13 mouse cellular contexts compared by ENCODE assay signal in genomic region chr8:116590106-116590505, GRCm38 (mm10).
A peak's percentile ranks its signal among the peaks of the same experiment; 100 is the strongest.
DNase-seq lines count a peak whose midpoint lies in the region; ATAC-seq and TF ChIP-seq lines count a peak whose summit lies in the region.
"Had no signal": no experiment of that assay in that cellular context is flagged by ENCODE, and none has a peak within 500 bp of the region (broad histone marks: within the 10 kb centered on the region; RNA-seq: fewer than 3 reads in every experiment).

No protein-coding gene starts in this region.

- H3K9ac ChIP-seq in midbrain, postnatal 0 days (replicated peaks; ENCODE audit: low read length, poor library complexity, severe bottlenecking), result no peak overlapping the region
- H3K9ac ChIP-seq: lung, embryonic 14.5 days had no signal

- no peaks in the 10 kb centered on the region; the same call in 1 of the 2 replicates for H3K36me3 ChIP-seq in spleen, adult 2 months (ENCODE audit: control insufficient read depth, insufficient read depth, low read length)
- H3K36me3 ChIP-seq in midbrain, postnatal 0 days (ENCODE audit: insufficient read depth, low read length), result no peaks in the 10 kb centered on the region
- H3K36me3 ChIP-seq: heart, embryonic 10.5 days had no signal

- peak overlapping the region; percentile 57 for H3K27ac ChIP-seq in spleen, adult 2 months (ENCODE audit: insufficient read depth, low read length)
- H3K27ac ChIP-seq in cerebellum, adult 2 months (ENCODE audit: insufficient read depth, low read length), result no peak overlapping the region
- H3K27ac ChIP-seq in midbrain, postnatal 0 days (ENCODE audit: low read depth, low read length), result no peak overlapping the region
- H3K27ac ChIP-seq: heart, embryonic 10.5 days; kidney, postnatal 0 days had no signal

- ATAC-seq in midbrain, postnatal 0 days (ENCODE audit: low FRiP score), result no peak
- ATAC-seq: intestine, embryonic 16.5 days; midbrain, embryonic 16.5 days; Patski had no signal

- 72% methylated on average over 14 of the region's 14 CpGs for WGBS in spleen, adult 2 months
- 14% methylated on average over 14 of the region's 14 CpGs for WGBS in cerebellum, adult 2 months
- WGBS in midbrain, postnatal 0 days, result 88% methylated on average over 14 of the region's 14 CpGs

- H3K4me3 ChIP-seq in spleen, adult 2 months (ENCODE audit: extremely low read depth, insufficient read depth, insufficient read length), result no peak overlapping the region
- no peak overlapping the region for H3K4me3 ChIP-seq in cerebellum, adult 2 months (replicated peaks; ENCODE audit: insufficient read depth, low read depth, low read length)
- no peak overlapping the region for H3K4me3 ChIP-seq in midbrain, postnatal 0 days (ENCODE audit: low read depth, low read length)
- H3K4me3 ChIP-seq: heart, embryonic 10.5 days had no signal

- TF ChIP-seq POLR2A in spleen, adult 2 months (IDR thresholded peaks at IDR 0.05; ENCODE audit: low read depth, low read length), result no peak
- no peak for TF ChIP-seq POLR2A in cerebellum, adult 2 months (IDR thresholded peaks at IDR 0.05; ENCODE audit: borderline replicate concordance, insufficient read depth, low read length)

- H3K4me2 ChIP-seq in midbrain, postnatal 0 days (ENCODE audit: low read depth, low read length, poor library complexity, severe bottlenecking), result no peak overlapping the region
- H3K4me2 ChIP-seq: lung, embryonic 14.5 days had no signal

- TF ChIP-seq CTCF in spleen, adult 2 months (IDR thresholded peaks at IDR 0.05; ENCODE audit: extremely low read depth, insufficient read depth, insufficient read length, insufficient replicate concordance), result no peak
- TF ChIP-seq CTCF in cerebellum, adult 2 months (IDR thresholded peaks at IDR 0.05; ENCODE audit: borderline replicate concordance, insufficient read depth, low read depth, low read length), result no peak
- no peak for TF ChIP-seq CTCF in midbrain, postnatal 0 days (IDR thresholded peaks at IDR 0.05)

- DNase-seq in spleen, adult 2 months (ENCODE audit: low read depth in 1 of 2, low spot score in 2 of 2), result no peak
- DNase-seq in spleen, adult 12 weeks (ENCODE audit: low spot score), result no peak
- DNase-seq in cerebellum, adult 2 months, result peak; percentile 45 to 46
- DNase-seq in thymus, adult 18-20 months, result peak; percentile 63 to 75
- DNase-seq in layer of hippocampus, adult 11-12 months (ENCODE audit: low spot score), result no peak
- DNase-seq in adrenal gland, adult 2 months, result no peak
- DNase-seq in midbrain, postnatal 0 days (ENCODE audit: low spot score), result no peak
- DNase-seq: lung, embryonic 14.5 days had no signal

- H3K27me3 ChIP-seq in spleen, adult 2 months (ENCODE audit: control insufficient read depth, insufficient read depth, low read length), result no peaks in the 10 kb centered on the region
- H3K27me3 ChIP-seq in cerebellum, adult 2 months (ENCODE audit: control insufficient read depth, insufficient read depth, low read length), result no peaks in the 10 kb centered on the region
- H3K27me3 ChIP-seq in midbrain, postnatal 0 days (ENCODE audit: insufficient read depth, low read length), result no peaks in the 10 kb centered on the region
- H3K27me3 ChIP-seq: Patski had no signal

- peaks cover 13% of the 10 kb centered on the region; the same call in 1 of the 2 replicates for H3K4me1 ChIP-seq in spleen, adult 2 months (ENCODE audit: control insufficient read depth, insufficient read depth, insufficient read length)
- H3K4me1 ChIP-seq in cerebellum, adult 2 months (ENCODE audit: control insufficient read depth, insufficient read depth, low read length), result peaks cover 10% of the 10 kb centered on the region; the same call in 1 of the 2 replicates
- H3K4me1 ChIP-seq in midbrain, postnatal 0 days (ENCODE audit: insufficient read depth, low read length), result no peaks in the 10 kb centered on the region
- H3K4me1 ChIP-seq: heart, embryonic 10.5 days had no signal

- H3K9me3 ChIP-seq in midbrain, postnatal 0 days (ENCODE audit: low read length), result no peaks in the 10 kb centered on the region
- H3K9me3 ChIP-seq: heart, embryonic 10.5 days had no signal

Comparison
In these comparisons a context has a peak if more than half of its experiments do, and no peak if none do; other contexts are left out.
1. DNase-seq: peak in cerebellum, adult 2 months (2 of 2) and thymus, adult 18-20 months (2 of 2); none in spleen, adult 2 months (0 of 2), spleen, adult 12 weeks (single experiment), layer of hippocampus, adult 11-12 months (single experiment), adrenal gland, adult 2 months (single experiment) and midbrain, postnatal 0 days (single experiment).